Mouse (Mus musculus) E14TG2a.4 (cell line): ENCODE measurements around the gene Pnmt.
A peak's percentile ranks its signal among the peaks of the same experiment; 100 is the strongest.

ENCODE experiments used
- H3K27me3 ChIP-seq: 2 replicates; pipeline ENCODE4 v1.6.1; 2014; ENCODE audit warnings: low read length, control low read depth; ENCODE audit not compliant: insufficient read depth
- H3K36me3 ChIP-seq: 2 replicates; pipeline ENCODE4 v1.6.1; 2014; ENCODE audit warnings: low read length, control low read depth; ENCODE audit not compliant: insufficient read depth
- H3K4me1 ChIP-seq: replicated peaks from 2 replicates; pipeline ENCODE4 v1.6.1; 2014; ENCODE audit warnings: low read depth, low read length, control low read depth
- H3K4me3 ChIP-seq: replicated peaks from 2 replicates; pipeline ENCODE4 v1.5.1; 2014; ENCODE audit warnings: mild to moderate bottlenecking, low read length
- H3K9me3 ChIP-seq: 2 replicates; pipeline ENCODE4 v1.6.1; 2014; ENCODE audit warnings: low read length, control low read depth
- CTCF ChIP-seq: conservative IDR thresholded peaks from 2 replicates; pipeline ENCODE4 v1.5.1; 2014; ENCODE audit warnings: low read length
- NANOG ChIP-seq: IDR thresholded peaks from 2 replicates; pipeline ENCODE4 v1.6.1; 2014; ENCODE audit warnings: borderline replicate concordance, low read length, mixed read lengths
- POU5F1 ChIP-seq: IDR thresholded peaks from 2 replicates; pipeline ENCODE4 v1.6.1; 2014; ENCODE audit warnings: low read length, borderline replicate concordance

Pnmt gene

DNA sequence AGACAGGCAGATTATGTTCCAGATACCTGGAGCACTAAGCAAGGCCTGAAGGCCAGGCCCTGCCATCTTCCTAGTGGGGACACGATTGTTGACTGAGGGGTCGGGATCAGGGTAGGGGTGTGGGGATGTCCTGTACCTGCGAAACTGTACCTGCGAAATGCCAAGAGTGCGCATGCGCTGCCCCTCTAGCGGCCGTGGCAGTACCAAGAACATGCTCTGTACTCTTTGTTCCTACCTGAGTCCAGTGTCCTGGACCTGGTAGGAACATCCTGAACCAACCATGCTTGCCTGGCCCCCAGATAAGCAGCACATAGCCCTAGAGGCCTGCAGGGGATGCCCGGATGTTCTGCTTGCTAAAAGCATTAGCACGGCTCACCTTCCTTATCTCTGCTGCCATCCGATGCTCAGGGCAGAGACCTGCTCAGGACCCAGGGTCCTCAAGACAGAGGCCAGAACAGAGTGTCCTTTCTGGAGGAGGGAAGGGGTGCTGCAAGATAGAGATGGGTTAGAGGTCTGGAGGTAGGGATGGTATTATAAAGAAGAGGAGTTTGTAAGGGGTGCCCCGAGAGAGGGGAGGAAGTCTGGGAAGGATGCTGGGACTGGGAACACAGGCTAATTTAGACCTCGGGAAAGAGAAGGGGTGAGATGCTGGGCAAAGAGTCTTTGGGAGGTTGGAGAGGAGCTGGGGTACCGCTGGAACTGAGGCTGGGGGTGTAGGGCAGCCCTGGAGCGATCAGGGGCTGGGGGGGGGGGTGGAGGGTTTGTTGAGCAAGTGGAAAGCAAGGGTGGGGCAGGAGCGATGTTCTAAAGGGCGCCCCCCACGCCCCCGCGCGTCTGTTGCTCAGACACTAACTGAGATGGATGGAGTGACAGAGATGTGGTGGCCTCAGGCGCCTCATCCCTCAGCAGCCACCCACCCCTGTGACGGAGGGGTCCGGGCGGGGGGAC is at the start of gene Pnmt:
Gene Pnmt, plus strand, starts transcription at position 813 of the 948 bp plus-strand sequence.
- Histone ChIP-seq H3K4me1 (peaks cover 68% of the 10 kb centered on the region), H3K4me3 (peak within 1 kb of the TSS; percentile 62), H3K36me3 (peaks cover under 1% of the 10 kb centered on the region; the same call in 1 of the 2 replicates), H3K27me3 (peaks cover 74% of the 10 kb centered on the region), H3K9me3 (no peaks in the 10 kb centered on the region)
- TF ChIP-seq NANOG (no peak), CTCF (no peak), POU5F1 (no peak)

GRCm38 (mm10) chr11:98338507-98338961 is 47.7 kb upstream of the Pnmt start:
- Histone ChIP-seq H3K4me3 (peak overlapping the region; percentile 80), H3K9me3 (no peaks in the 10 kb centered on the region), H3K4me1 (peaks cover 58% of the 10 kb centered on the region), H3K36me3 (no peaks in the 10 kb centered on the region), H3K27me3 (peaks cover 94% of the 10 kb centered on the region)
- TF ChIP-seq NANOG = no peak
- TF ChIP-seq CTCF = no peak
- TF ChIP-seq POU5F1 = no peak

- peaks cover 53% of the 10 kb centered on the region for H3K4me1 ChIP-seq
Observed at GRCm38 (mm10) chr11:98339071-98339501, 47.2 kb upstream of the Pnmt start.

DNA sequence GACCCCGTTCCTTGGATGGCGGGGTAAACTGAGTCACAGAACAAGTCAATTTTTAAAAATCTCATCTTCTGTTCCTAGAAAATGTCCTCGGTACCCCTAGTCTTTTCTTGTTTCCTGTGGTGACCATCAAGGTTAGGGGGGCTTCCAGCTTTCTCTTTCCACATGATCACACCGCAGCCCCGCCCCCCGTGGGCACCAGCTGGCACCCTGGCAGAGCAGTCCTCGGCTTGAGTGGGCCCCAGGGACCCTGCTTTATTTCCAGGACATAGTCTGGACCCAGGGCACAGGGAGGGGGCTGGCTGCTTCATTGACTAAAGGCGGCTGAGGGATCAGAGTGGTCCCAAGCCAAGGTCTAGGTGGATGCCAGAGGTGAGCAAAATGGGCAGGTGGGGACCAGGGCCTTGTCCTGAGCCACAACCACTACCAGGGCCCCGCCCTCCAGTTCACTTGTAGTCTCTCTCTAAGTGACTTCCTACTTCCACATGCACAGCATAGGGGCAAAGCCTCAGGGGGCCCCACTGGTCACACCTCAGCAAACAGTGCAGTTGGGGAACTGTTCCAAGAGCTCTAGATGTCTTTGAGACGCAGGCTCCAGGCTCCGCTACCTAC is 46.5 kb upstream of the Pnmt start:
- H3K36me3 ChIP-seq = no peaks in the 10 kb centered on the region
- peaks cover 46% of the 10 kb centered on the region for H3K4me1 ChIP-seq
- peaks cover 90% of the 10 kb centered on the region for H3K27me3 ChIP-seq
- no peaks in the 10 kb centered on the region for H3K9me3 ChIP-seq
- TF ChIP-seq CTCF (no peak), NANOG (no peak), POU5F1 (no peak)
- H3K4me3 ChIP-seq = peak overlapping the region; percentile 80; the same call in 1 of the 2 replicates

More at GRCm38 (mm10) chr11:98339071-98339501, 47.2 kb upstream of the Pnmt start:
- H3K27me3 ChIP-seq = peaks cover 94% of the 10 kb centered on the region
- H3K4me3 ChIP-seq = peak overlapping the region; percentile 80
- no peaks in the 10 kb centered on the region for H3K9me3 ChIP-seq
- no peak for TF ChIP-seq NANOG
- no peaks in the 10 kb centered on the region for H3K36me3 ChIP-seq

DNA sequence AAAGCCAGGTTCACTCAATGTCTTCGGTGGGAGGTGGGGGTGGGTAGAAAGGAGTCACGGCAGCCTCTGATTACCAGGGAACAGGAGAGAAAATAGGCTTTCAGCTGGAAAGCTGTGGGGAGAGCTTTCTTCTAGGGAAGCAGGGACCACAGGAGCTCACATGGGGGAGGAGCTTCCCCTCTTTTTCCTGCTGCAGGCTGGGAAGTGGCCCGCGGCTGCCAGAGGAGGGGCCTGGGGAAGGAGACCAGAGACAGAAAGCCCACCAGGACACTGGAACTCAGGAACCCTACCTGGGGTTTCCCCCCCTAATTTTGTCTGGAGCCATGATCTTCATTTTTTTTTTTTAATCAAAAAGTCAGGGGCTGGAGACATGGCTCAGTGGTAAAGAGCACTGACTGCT is 45.7 kb upstream of the Pnmt start:
- Histone ChIP-seq H3K27me3 (peaks cover 82% of the 10 kb centered on the region), H3K9me3 (no peaks in the 10 kb centered on the region), H3K4me3 (no peak overlapping the region), H3K36me3 (no peaks in the 10 kb centered on the region), H3K4me1 (peaks cover 41% of the 10 kb centered on the region)
- TF ChIP-seq CTCF (no peak), POU5F1 (no peak)

GRCm38 (mm10) chr11:98341174-98341573 is 45.1 kb upstream of the Pnmt start:
- Histone ChIP-seq H3K27me3 (peaks cover 80% of the 10 kb centered on the region), H3K9me3 (no peaks in the 10 kb centered on the region), H3K4me1 (peaks cover 41% of the 10 kb centered on the region), H3K36me3 (no peaks in the 10 kb centered on the region), H3K4me3 (no peak overlapping the region)
- TF ChIP-seq CTCF = no peak
- TF ChIP-seq POU5F1 = no peak
- no peak for TF ChIP-seq NANOG

- peaks cover 80% of the 10 kb centered on the region for H3K27me3 ChIP-seq
- peak; percentile 79 for TF ChIP-seq CTCF
- no peak for TF ChIP-seq POU5F1
- H3K4me1 ChIP-seq = peaks cover 44% of the 10 kb centered on the region
- H3K36me3 ChIP-seq = no peaks in the 10 kb centered on the region
- H3K4me3 ChIP-seq = peak overlapping the region; percentile 17; the same call in 1 of the 2 replicates
- no peaks in the 10 kb centered on the region for H3K9me3 ChIP-seq
Observed at GRCm38 (mm10) chr11:98342000-98342945, 44.0 kb upstream of the Pnmt start.

DNA sequence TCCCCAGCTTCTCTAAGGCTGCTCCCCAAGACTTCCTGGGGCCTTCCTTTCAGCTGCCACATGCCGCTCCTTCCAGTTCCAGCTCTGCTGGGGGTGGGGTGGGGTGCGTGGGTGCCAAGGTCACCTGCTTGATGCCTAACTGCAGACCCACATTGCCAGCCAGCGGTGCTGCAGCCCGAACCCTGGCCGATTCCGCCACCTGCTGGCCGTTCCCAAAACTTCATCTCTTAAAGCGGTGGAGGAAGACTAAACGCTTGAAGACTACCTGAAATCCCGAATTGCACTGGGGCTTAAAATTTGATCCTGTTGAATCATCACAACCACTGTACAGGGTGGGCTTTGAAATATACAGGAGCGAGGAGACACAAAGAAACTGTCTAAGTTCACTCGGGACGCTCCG is 41.0 kb upstream of the Pnmt start:
- TF ChIP-seq POU5F1 = no peak
- no peak for TF ChIP-seq NANOG
- TF ChIP-seq CTCF = peak; percentile 69
- H3K4me1 ChIP-seq = peaks cover 46% of the 10 kb centered on the region

More for the DNA sequence above, 41.0 kb upstream of the Pnmt start:
- H3K27me3 ChIP-seq = peaks cover 81% of the 10 kb centered on the region
- no peaks in the 10 kb centered on the region for H3K9me3 ChIP-seq
- H3K4me3 ChIP-seq = no peak overlapping the region
- H3K36me3 ChIP-seq = no peaks in the 10 kb centered on the region
